Comparison of ENCODE assay signal across 8 mouse cellular contexts in the genomic region with DNA sequence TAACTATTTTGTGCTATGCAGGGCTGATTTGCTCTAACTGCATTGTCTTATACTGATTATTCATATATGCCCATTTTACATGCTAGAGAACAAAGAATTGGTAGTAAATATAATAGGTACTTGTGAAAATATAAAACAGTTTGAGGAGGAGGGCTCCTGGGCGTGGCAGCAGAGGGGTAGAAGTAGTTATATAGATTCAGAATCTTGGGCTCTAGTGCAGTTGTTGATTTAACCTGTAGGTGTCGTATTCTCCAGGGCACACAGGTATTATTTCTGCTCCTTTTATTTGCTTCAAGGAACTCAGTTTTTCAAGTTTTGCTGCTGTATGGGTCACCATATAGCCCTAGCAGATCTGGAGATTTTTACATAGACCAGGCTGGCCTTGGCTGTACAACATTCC. TPM values are rescaled to one million over a fixed set of nuclear protein-coding genes. Genes with fewer than 3 reads are reported as not detected.
DNase-seq lines count a peak whose midpoint lies in the region; ATAC-seq and TF ChIP-seq lines count a peak whose summit lies in the region.

No protein-coding gene starts in this region.

- no peak for TF ChIP-seq CTCF in lung, adult 2 months (IDR thresholded peaks at IDR 0.05; ENCODE audit: insufficient read depth, low read length)

- 0 out of 2 replicates have a peak overlapping the region, but pooled peaks have one; percentile 85 for H3K9ac ChIP-seq in neural tube, embryonic 12.5 days

- no peak for DNase-seq in lung, adult 2 months
- DNase-seq in lung, postnatal 36 days: no peak
- peak; percentile 83 for DNase-seq in induced T-regulatory cell, adult 2 months (ENCODE audit: low read depth)
- DNase-seq in adipocyte (ENCODE audit: low spot score): no peak
- DNase-seq in cerebellum, adult 11 months: no peak
- DNase-seq in adrenal gland, adult (ENCODE audit: inconsistent age in 2 of 2, low spot score in 1 of 2): no peak

- no peaks in the 10 kb centered on the region for H3K9me3 ChIP-seq in neural tube, embryonic 12.5 days

- 56% methylated on average over 2 of the region's 2 CpGs for WGBS in lung, adult 2 months
- 87% methylated on average over 2 of the region's 2 CpGs for WGBS in neural tube, embryonic 12.5 days

- peak overlapping the region; percentile 66 for H3K4me2 ChIP-seq in neural tube, embryonic 12.5 days (replicated peaks)

- H3K4me1 ChIP-seq in lung, adult 2 months (ENCODE audit: control insufficient read depth, insufficient read depth, low read length): peaks cover 5% of the 10 kb centered on the region; the same call in 1 of the 2 replicates
- peaks cover 7% of the 10 kb centered on the region; the same call in 1 of the 2 replicates for H3K4me1 ChIP-seq in neural tube, embryonic 12.5 days

- ATAC-seq in activated CD4-positive, CD25-positive, alpha-beta regulatory T cell, adult 4 months: peak; percentile 21
- ATAC-seq in neural tube, embryonic 12.5 days (ENCODE audit: low FRiP score, low read depth): no peak

- H3K36me3 ChIP-seq in neural tube, embryonic 12.5 days: peaks cover 6% of the 10 kb centered on the region; the same call in 1 of the 2 replicates

- H3K27ac ChIP-seq in neural tube, embryonic 12.5 days: no peak overlapping the region

- H3K27me3 ChIP-seq in neural tube, embryonic 12.5 days (replicated peaks): no peaks in the 10 kb centered on the region

- peak overlapping the region; percentile 84 for H3K4me3 ChIP-seq in lung, adult 2 months (replicated peaks; ENCODE audit: extremely low read depth, low read depth, low read length)
- H3K4me3 ChIP-seq in neural tube, embryonic 12.5 days: peak overlapping the region; percentile 91

- TF ChIP-seq POLR2A in lung, adult 2 months (IDR thresholded peaks at IDR 0.05; ENCODE audit: borderline replicate concordance, extremely low read depth, low read depth, low read length): no peak

RNA-seq across cellular contexts. Expression of a gene that starts 1.1 kb away (rescaled TPM):
- polyA plus RNA-seq in lung, adult 2 months (2012; rRNA removed): 5.9 and 12.6 TPM in 2 replicates
- 10 to 100 TPM; 26.3 to 27.2 TPM for polyA plus RNA-seq in activated CD4-positive, CD25-positive, alpha-beta regulatory T cell, adult 4 months (2017; shearing (Covaris generic))
- 8.1 and 9.1 TPM in 2 replicates for polyA plus RNA-seq in neural tube, embryonic 12.5 days (2016; fragmentation: Nextera tagmentation; extraction: Ambion mirVana)
